In the genomic region with DNA sequence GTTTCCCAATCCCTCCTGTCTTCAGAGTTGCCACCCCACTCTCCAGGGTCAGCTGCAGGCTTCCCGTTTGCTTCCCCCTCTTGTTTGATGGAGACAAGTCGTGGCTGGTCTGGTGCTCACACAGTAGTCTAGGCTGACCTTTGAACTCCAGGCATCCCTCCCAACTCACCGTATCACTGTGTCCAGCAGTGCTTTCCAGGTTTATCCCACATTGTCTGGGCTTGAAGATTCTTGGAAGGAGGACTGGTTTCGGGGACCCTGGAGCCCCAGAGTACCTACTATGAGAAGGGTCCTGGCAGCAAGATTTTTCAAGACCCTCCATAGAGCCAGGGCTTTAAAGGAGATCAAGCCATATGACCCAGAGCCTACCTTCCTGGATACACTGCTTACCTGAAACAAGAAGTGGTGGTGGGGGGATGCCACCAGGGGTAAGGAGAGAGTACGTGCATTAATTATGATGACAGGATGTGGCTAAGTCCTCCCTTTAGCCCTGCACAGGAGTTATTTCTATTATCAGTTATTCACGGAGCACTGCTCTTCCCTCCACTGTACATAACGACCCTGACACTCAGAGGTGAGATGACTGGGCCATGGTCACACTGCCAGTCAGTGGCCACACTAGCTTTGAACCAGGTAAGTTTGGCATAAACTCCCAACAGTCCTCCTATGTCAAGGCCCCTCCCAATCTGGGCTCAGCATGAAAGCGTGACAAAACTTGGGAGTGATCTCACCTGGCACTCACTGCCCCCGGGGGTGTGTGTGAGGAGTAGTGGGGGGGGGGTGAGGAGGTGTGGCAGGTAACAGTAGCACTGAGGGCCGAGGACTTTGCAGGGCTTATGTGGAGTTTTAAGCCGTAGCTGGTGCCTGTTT, we compare ENCODE assay signal across 8 mouse cellular contexts. TPM values are rescaled to one million over a fixed set of nuclear protein-coding genes. Genes with fewer than 3 reads are reported as not detected.
DNase-seq lines count a peak whose midpoint lies in the region; ATAC-seq lines count a peak whose summit lies in the region.

No protein-coding gene starts in this region.

- no peaks in the 10 kb centered on the region for H3K9me3 ChIP-seq in hindbrain, embryonic 14.5 days (ENCODE audit: control insufficient read depth, low read length)
- no peaks in the 10 kb centered on the region for H3K9me3 ChIP-seq in neural tube, embryonic 12.5 days

- peaks cover 22% of the 10 kb centered on the region for H3K36me3 ChIP-seq in hindbrain, embryonic 14.5 days (replicated peaks; ENCODE audit: control insufficient read depth, insufficient read depth)
- H3K36me3 ChIP-seq in neural tube, embryonic 12.5 days: peaks cover 15% of the 10 kb centered on the region

- WGBS in hindbrain, embryonic 14.5 days: 63% methylated on average over 11 of the region's 11 CpGs
- WGBS in neural tube, embryonic 12.5 days: 66% methylated on average over 11 of the region's 11 CpGs

- no peak overlapping the region for H3K4me3 ChIP-seq in hindbrain, embryonic 14.5 days (replicated peaks; ENCODE audit: low read length)
- H3K4me3 ChIP-seq in neural tube, embryonic 12.5 days: no peak overlapping the region

- ATAC-seq in hindbrain, embryonic 14.5 days (ENCODE audit: low FRiP score): no peak
- no peak for ATAC-seq in neural tube, embryonic 12.5 days (ENCODE audit: low FRiP score, low read depth)

- peak overlapping the region; percentile 92 for H3K9ac ChIP-seq in hindbrain, embryonic 14.5 days
- no peak overlapping the region for H3K9ac ChIP-seq in neural tube, embryonic 12.5 days

- H3K4me1 ChIP-seq in hindbrain, embryonic 14.5 days (replicated peaks; ENCODE audit: control insufficient read depth, insufficient read depth, low read length): peaks cover 20% of the 10 kb centered on the region
- peaks cover 31% of the 10 kb centered on the region for H3K4me1 ChIP-seq in neural tube, embryonic 12.5 days

- peak overlapping the region; percentile 96 for H3K4me2 ChIP-seq in hindbrain, embryonic 14.5 days (replicated peaks)
- H3K4me2 ChIP-seq in neural tube, embryonic 12.5 days (replicated peaks): peak overlapping the region; percentile 93

- H3K27me3 ChIP-seq in hindbrain, embryonic 14.5 days (ENCODE audit: control insufficient read depth, insufficient read depth, low read length): no peaks in the 10 kb centered on the region
- H3K27me3 ChIP-seq in neural tube, embryonic 12.5 days (replicated peaks): no peaks in the 10 kb centered on the region

- peak overlapping the region; percentile 99 for H3K27ac ChIP-seq in hindbrain, embryonic 14.5 days
- peak overlapping the region; percentile 97; the same call in 1 of the 2 replicates for H3K27ac ChIP-seq in neural tube, embryonic 12.5 days

- peak; percentile 38 for DNase-seq in cerebellum, adult 11 months
- no peak for DNase-seq in cerebellum, postnatal 10 days
- DNase-seq in lung, postnatal 36 days: peak; percentile 18
- DNase-seq in lung, postnatal 4 days: no peak
- no peak for DNase-seq in hindbrain, embryonic 14.5 days (ENCODE audit: low spot score)
- no peak for DNase-seq in urinary bladder, postnatal 4 days (ENCODE audit: low spot score in 2 of 2)
- no peak for DNase-seq in embryo, embryonic 10.5 days (ENCODE audit: low spot score)

RNA-seq across cellular contexts. Expression of a gene that starts 1.5 kb away (rescaled TPM):
- polyA plus RNA-seq in hindbrain, embryonic 14.5 days (2014; fragmentation: Nextera tagmentation; extraction: Ambion mirVana): 59.7 and 61.6 TPM in 2 replicates
- 97.8 and 103 TPM in 2 replicates for polyA plus RNA-seq in neural tube, embryonic 12.5 days (2016; fragmentation: Nextera tagmentation; extraction: Ambion mirVana)

RNA-seq across cellular contexts. Expression of a gene that starts 6.5 kb away (rescaled TPM):
- polyA plus RNA-seq in hindbrain, embryonic 14.5 days (2014; fragmentation: Nextera tagmentation; extraction: Ambion mirVana): 43.5 and 47.9 TPM in 2 replicates
- polyA plus RNA-seq in neural tube, embryonic 12.5 days (2016; fragmentation: Nextera tagmentation; extraction: Ambion mirVana): 41.8 and 45.1 TPM in 2 replicates

RNA-seq across cellular contexts. Expression of a gene that starts 10.4 kb away (rescaled TPM):
- polyA plus RNA-seq in hindbrain, embryonic 14.5 days (2014; fragmentation: Nextera tagmentation; extraction: Ambion mirVana): 14.8 and 16.3 TPM in 2 replicates
- 16.4 and 17.3 TPM in 2 replicates for polyA plus RNA-seq in neural tube, embryonic 12.5 days (2016; fragmentation: Nextera tagmentation; extraction: Ambion mirVana)

RNA-seq across cellular contexts. Expression of a gene that starts 26.5 kb away (rescaled TPM):
- 3.8 and 4.5 TPM in 2 replicates for polyA plus RNA-seq in hindbrain, embryonic 14.5 days (2014; fragmentation: Nextera tagmentation; extraction: Ambion mirVana)
- 2.1 and 3.1 TPM in 2 replicates for polyA plus RNA-seq in neural tube, embryonic 12.5 days (2016; fragmentation: Nextera tagmentation; extraction: Ambion mirVana)

RNA-seq across cellular contexts. Expression of a gene that starts 42.7 kb away (rescaled TPM):
- polyA plus RNA-seq in hindbrain, embryonic 14.5 days (2014; fragmentation: Nextera tagmentation; extraction: Ambion mirVana): 49.8 and 53.1 TPM in 2 replicates
- 55.5 and 56.1 TPM in 2 replicates for polyA plus RNA-seq in neural tube, embryonic 12.5 days (2016; fragmentation: Nextera tagmentation; extraction: Ambion mirVana)

Comparison
In these comparisons a context has a peak if more than half of its experiments do, and no peak if none do; other contexts are left out.
1. DNase-seq: peak in cerebellum, adult 11 months (single experiment) and lung, postnatal 36 days (single experiment); none in cerebellum, postnatal 10 days (0 of 2), lung, postnatal 4 days (0 of 2), hindbrain, embryonic 14.5 days (single experiment), urinary bladder, postnatal 4 days (0 of 2) and embryo, embryonic 10.5 days (single experiment).